Mouse (Mus musculus): ENCODE data around the gene Klk4. TPM values are rescaled to one million over a fixed set of nuclear protein-coding genes. Genes with fewer than 3 reads are reported as not detected.

Gene Klk4
- polyA plus RNA-seq (2012; rRNA removed): not detected in 2 replicates

GRCm38 (mm10) chr7:43880912-43881311 lies at the start of gene Klk4:
TSS of gene Klk4 (plus strand) at chr7:43881160.

GRCm38 (mm10) chr7:43841701-43842100 lies 39.3 kb upstream of the Klk4 start, which contains the start of gene Klk5:
TSS of gene Klk5 (plus strand) at chr7:43841971.

GRCm38 (mm10) chr7:43933440-43933839 lies 52.5 kb downstream of the Klk4 start, which contains the start of gene Klk15:
TSS of gene Klk15 (plus strand) at chr7:43933740.

Other genes starting within 250 kb of the Klk4 start
- gene Ceacam18, start 246.5 kb upstream of the Klk4 start, polyA plus RNA-seq (2012; rRNA removed): 0.02 TPM in 1 of 2 replicates, not detected in the other
- gene Siglece, start 221.0 kb upstream of the Klk4 start, polyA plus RNA-seq (2012; rRNA removed): 5.9 and 8.5 TPM in 2 replicates
- 2.6 and 2.8 TPM in 2 replicates for gene Ctu1, start 209.1 kb upstream of the Klk4 start, polyA plus RNA-seq (2012; rRNA removed)
- gene Klk14, start 190.7 kb upstream of the Klk4 start, polyA plus RNA-seq (2012; rRNA removed): 0.02 TPM in 1 of 2 replicates, not detected in the other
- gene Klk13, start 168.6 kb upstream of the Klk4 start, polyA plus RNA-seq (2012; rRNA removed): not detected in 2 replicates
- gene Klk12, start 112.3 kb upstream of the Klk4 start, polyA plus RNA-seq (2012; rRNA removed): not detected in 2 replicates
- not detected in 2 replicates for gene Klk11, start 106.6 kb upstream of the Klk4 start, polyA plus RNA-seq (2012; rRNA removed)
- gene Klk10, start 100.1 kb upstream of the Klk4 start, polyA plus RNA-seq (2012; rRNA removed): 0.02 and 0.07 TPM in 2 replicates
- not detected in 2 replicates for gene Klk9, start 89.3 kb upstream of the Klk4 start, polyA plus RNA-seq (2012; rRNA removed)
- gene Klk8, start 83.6 kb upstream of the Klk4 start, polyA plus RNA-seq (2012; rRNA removed): 3.3 and 3.8 TPM in 2 replicates
- gene Klk7, start 69.9 kb upstream of the Klk4 start, polyA plus RNA-seq (2012; rRNA removed): not detected in 2 replicates
- not detected in 2 replicates for gene Klk6, start 56.7 kb upstream of the Klk4 start, polyA plus RNA-seq (2012; rRNA removed)
- not detected in 2 replicates for gene Klk5, start 39.2 kb upstream of the Klk4 start, polyA plus RNA-seq (2012; rRNA removed)
- not detected in 2 replicates for gene Klk15, start 52.6 kb downstream of the Klk4 start, polyA plus RNA-seq (2012; rRNA removed)
- gene Klk1b8, start 69.5 kb downstream of the Klk4 start, polyA plus RNA-seq (2012; rRNA removed): not detected in 2 replicates
- not detected in 2 replicates for gene Klk1b1, start 85.6 kb downstream of the Klk4 start, polyA plus RNA-seq (2012; rRNA removed)
- gene Klk1b9, start 94.9 kb downstream of the Klk4 start, polyA plus RNA-seq (2012; rRNA removed): not detected in 2 replicates
- not detected in 2 replicates for gene Klk1b11, start 114.7 kb downstream of the Klk4 start, polyA plus RNA-seq (2012; rRNA removed)
- gene Klk1b26, start 131.0 kb downstream of the Klk4 start, polyA plus RNA-seq (2012; rRNA removed): not detected in 2 replicates
- gene Klk1b27, start 171.1 kb downstream of the Klk4 start, polyA plus RNA-seq (2012; rRNA removed): 0.07 and 0.10 TPM in 2 replicates
- gene Klk1b21, start 221.2 kb downstream of the Klk4 start, polyA plus RNA-seq (2012; rRNA removed): not detected in 2 replicates
- not detected in 2 replicates for gene Klk1b22, start 231.5 kb downstream of the Klk4 start, polyA plus RNA-seq (2012; rRNA removed)

Measured in liver, embryonic 18 days (tissue).